Mouse (Mus musculus): ENCODE data around the gene Pde1c. TPM values are rescaled to one million over a fixed set of nuclear protein-coding genes. Genes with fewer than 3 reads are reported as not detected.

Pde1c gene
- polyA plus RNA-seq, 1 experiment: 1.9 TPM

DNA sequence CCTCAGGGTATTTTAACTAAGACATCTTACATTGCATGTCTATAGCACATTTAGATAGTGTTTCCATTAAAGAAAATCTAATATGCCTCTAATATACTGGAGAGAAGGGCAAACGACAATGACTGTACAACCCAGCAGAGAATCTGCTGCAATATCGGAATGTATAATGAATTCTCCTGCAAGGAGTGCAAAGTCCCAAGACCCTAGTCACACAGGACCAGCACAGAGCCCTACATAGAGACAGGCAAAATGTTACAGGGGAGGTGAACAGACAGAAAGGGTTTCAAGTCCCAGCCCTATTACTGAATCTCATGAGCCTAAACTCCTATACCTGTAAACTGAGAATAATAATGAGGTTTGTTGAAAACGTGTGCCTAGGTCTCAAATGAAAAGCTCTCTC, 13.1 kb downstream of the Pde1c start:
- no peak overlapping the region for H3K27ac ChIP-seq (ENCODE audit: insufficient read depth, low read length)

DNA sequence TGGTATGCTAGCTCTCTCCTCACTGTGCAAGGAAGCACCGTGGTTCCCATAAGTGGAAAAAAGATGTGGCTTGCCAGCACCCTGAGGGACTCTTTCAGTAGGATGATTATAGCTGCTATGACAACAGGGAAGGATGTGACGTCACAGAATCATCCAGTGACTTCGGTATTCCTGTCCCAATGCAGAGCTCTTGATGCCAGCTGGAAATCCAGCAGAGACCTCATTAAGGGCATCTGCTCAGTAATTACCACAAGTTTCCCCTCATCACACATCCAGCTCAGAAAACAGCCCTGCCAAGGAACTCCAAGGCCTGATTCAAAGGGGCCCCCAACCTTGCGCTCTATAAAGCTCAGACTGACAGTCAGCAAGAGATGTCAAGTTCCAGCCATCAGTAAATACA, 13.5 kb downstream of the Pde1c start:
- TF ChIP-seq CTCF (IDR thresholded peaks at IDR 0.05; ENCODE audit: borderline replicate concordance, insufficient read depth, low read length) (no peak), POLR2A (IDR thresholded peaks at IDR 0.05; ENCODE audit: low read depth, low read length) (no peak)
- Histone ChIP-seq H3K4me1 (ENCODE audit: control insufficient read depth, insufficient read depth, low read length) (no peaks in the 10 kb centered on the region), H3K27ac (ENCODE audit: insufficient read depth, low read length) (no peak overlapping the region), H3K4me3 (ENCODE audit: insufficient read depth, low read length) (no peak overlapping the region)

More for the DNA sequence above, 13.1 kb downstream of the Pde1c start:
- TF ChIP-seq POLR2A (IDR thresholded peaks at IDR 0.05; ENCODE audit: low read depth, low read length): no peak
- Histone ChIP-seq H3K4me1 (ENCODE audit: control insufficient read depth, insufficient read depth, low read length) (no peaks in the 10 kb centered on the region), H3K4me3 (ENCODE audit: insufficient read depth, low read length) (no peak overlapping the region)

DNA sequence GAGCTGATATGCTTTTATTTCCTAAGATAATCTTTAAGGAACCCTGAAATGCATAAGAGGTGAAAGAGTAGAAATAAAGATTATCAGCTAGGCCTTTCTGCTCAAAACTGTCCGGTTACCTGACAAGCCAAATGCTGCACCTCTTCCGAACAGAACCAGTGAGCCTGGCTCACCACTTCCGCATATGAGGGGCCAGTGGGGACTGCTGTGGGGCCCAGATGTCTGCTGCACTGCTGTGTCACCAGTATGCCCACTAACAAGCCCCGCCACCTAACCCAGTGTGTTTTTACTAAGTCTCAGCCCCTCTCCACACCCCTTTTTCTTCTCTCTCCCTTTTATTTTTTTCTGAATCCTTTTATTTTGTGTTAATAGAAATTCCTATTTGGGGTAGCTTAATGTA, 17.9 kb downstream of the Pde1c start:
- no peak for TF ChIP-seq POLR2A (IDR thresholded peaks at IDR 0.05; ENCODE audit: low read depth, low read length)
- no peak for TF ChIP-seq CTCF (IDR thresholded peaks at IDR 0.05; ENCODE audit: borderline replicate concordance, insufficient read depth, low read length)
- no peak overlapping the region for H3K27ac ChIP-seq (ENCODE audit: insufficient read depth, low read length)
- no peak overlapping the region for H3K4me3 ChIP-seq (ENCODE audit: insufficient read depth, low read length)
- H3K4me1 ChIP-seq (ENCODE audit: control insufficient read depth, insufficient read depth, low read length): no peaks in the 10 kb centered on the region

DNA sequence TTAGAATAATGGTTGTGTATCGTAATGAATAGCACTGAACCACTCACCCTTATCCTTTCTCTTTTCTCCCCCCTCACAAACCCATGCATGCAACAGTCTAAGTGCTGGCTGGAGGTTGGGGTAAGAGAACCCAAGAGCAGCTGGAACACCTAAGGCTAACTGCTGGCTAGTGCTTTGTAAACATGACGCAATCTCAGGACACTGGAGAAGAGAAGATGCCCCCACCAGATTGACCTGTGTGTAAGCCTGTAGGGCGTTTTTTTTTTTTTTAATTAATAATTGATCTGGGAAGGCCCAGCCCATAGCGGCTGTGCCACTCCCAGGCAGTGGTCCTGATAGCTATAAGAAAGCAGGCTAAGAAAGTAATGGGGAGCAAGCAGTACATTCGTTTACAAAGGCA, 28.7 kb downstream of the Pde1c start:
- Histone ChIP-seq H3K4me3 (ENCODE audit: insufficient read depth, low read length) (no peak overlapping the region), H3K4me1 (ENCODE audit: control insufficient read depth, insufficient read depth, low read length) (no peaks in the 10 kb centered on the region), H3K27ac (ENCODE audit: insufficient read depth, low read length) (no peak overlapping the region)
- TF ChIP-seq CTCF (IDR thresholded peaks at IDR 0.05; ENCODE audit: borderline replicate concordance, insufficient read depth, low read length) (no peak), POLR2A (IDR thresholded peaks at IDR 0.05; ENCODE audit: low read depth, low read length) (no peak)

DNA sequence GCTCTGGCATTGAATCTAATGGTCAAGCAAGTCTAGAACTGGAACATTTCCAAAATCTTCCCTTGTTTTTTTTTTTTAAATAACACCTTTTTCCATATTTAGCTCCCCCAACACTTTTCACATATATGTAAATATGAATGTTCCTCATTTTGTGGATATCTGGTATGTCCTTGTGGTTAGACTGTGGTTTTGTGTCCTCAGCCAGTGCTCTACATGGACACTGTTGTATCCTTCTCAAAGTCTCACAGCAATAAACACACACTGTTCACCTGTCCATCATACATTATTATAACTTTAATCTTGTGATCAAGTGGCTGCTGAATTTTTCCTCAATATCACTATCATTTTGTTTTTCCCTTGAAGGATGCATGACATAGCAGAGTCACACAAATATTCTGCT, 34.2 kb downstream of the Pde1c start:
- TF ChIP-seq CTCF (IDR thresholded peaks at IDR 0.05; ENCODE audit: borderline replicate concordance, insufficient read depth, low read length) (no peak), POLR2A (IDR thresholded peaks at IDR 0.05; ENCODE audit: low read depth, low read length) (no peak)
- no peak overlapping the region for H3K27ac ChIP-seq (ENCODE audit: insufficient read depth, low read length)
- no peak overlapping the region for H3K4me3 ChIP-seq (ENCODE audit: insufficient read depth, low read length)
- no peaks in the 10 kb centered on the region for H3K4me1 ChIP-seq (ENCODE audit: control insufficient read depth, insufficient read depth, low read length)

DNA sequence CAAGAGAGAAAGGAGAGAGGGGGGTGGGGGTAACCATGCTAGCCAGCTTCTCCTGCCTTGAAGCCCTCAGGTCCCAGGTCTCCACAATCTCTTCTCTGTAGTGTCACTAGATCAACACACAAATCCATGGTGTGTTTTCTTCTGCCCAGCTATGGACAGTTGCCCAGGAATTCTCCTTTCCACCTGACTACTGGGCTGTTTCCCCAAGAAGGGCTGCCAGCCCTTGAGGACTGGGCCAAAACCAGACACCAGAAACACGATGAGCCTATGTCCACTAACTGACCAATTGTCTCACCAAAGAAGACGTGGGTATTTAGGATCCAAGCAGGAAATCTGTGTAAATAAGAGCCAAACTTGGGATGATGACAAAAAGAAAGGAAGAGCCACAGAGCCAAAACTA, 36.6 kb downstream of the Pde1c start:
- H3K27ac ChIP-seq (ENCODE audit: insufficient read depth, low read length): no peak overlapping the region
- TF ChIP-seq CTCF (IDR thresholded peaks at IDR 0.05; ENCODE audit: borderline replicate concordance, insufficient read depth, low read length) (no peak), POLR2A (IDR thresholded peaks at IDR 0.05; ENCODE audit: low read depth, low read length) (no peak)
- no peaks in the 10 kb centered on the region for H3K4me1 ChIP-seq (ENCODE audit: control insufficient read depth, insufficient read depth, low read length)
- H3K4me3 ChIP-seq (ENCODE audit: insufficient read depth, low read length): no peak overlapping the region

DNA sequence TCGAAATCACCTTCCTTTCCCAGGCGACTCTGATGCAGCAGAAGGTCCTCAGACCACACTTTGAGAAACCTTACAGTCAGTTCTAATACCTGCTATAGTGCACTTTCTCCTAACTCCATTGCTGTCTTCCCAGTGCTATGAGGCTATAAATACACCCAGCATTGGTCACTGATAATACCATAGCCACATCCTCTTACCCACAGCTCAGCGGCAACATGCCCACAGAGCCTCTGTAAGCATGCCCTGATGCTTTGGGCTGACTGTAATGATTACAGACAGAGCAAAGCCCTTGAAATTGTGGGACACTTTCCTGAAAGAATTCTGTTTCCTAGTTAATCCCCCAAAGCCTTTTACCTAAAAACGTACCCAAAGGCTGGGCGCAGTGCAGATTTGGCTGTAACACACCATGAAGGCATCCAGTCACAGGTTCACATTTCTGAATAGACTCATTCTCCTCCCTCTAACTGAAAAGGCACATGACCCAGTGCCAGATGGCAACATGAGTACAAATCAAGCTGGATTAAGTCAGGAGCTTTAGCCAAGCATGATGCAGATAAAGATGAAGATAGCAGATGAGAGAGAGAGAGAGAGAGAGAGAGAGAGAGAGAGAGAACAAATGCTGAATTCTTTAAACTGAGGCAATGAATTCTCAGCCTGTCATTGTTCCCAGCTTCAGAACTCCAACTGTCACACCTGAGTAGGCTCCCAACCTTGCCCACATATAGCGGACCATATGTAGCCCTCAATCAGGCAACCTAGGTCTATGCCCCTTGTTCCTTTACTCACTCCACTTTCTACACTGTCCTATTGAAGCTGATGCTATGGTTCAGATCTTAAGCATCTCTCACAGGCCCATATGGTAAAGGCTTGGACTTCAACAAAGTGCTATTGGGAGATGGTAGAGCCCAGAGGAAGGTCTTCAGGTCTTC, 44.7 kb downstream of the Pde1c start:
- TF ChIP-seq CTCF (IDR thresholded peaks at IDR 0.05; ENCODE audit: borderline replicate concordance, insufficient read depth, low read length): no peak
- no peak for TF ChIP-seq POLR2A (IDR thresholded peaks at IDR 0.05; ENCODE audit: low read depth, low read length)
- Histone ChIP-seq H3K4me1 (ENCODE audit: control insufficient read depth, insufficient read depth, low read length) (no peaks in the 10 kb centered on the region), H3K4me3 (ENCODE audit: insufficient read depth, low read length) (no peak overlapping the region), H3K27ac (ENCODE audit: insufficient read depth, low read length) (no peak overlapping the region)

DNA sequence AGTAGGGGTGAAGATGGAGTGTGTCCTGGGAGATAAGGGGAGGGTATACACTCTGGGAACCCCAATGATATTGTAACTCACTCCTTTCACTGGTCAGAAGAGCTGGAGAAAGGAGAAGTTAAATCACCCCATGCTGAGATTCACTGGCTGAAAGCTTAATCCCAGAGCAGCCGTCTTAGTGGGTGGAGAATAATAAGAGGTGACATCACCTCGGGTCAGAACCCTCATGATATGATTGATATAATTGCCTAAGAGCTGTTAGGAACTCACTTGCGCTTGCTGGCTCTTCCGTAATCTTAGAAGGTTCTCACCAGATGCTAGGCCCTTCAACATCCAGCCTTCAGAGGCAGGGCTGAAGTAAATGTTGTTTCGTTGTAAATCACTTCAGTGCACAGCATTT, 79.7 kb downstream of the Pde1c start:
- no peak overlapping the region for H3K4me3 ChIP-seq (ENCODE audit: insufficient read depth, low read length)
- H3K27ac ChIP-seq (ENCODE audit: insufficient read depth, low read length): no peak overlapping the region

DNA sequence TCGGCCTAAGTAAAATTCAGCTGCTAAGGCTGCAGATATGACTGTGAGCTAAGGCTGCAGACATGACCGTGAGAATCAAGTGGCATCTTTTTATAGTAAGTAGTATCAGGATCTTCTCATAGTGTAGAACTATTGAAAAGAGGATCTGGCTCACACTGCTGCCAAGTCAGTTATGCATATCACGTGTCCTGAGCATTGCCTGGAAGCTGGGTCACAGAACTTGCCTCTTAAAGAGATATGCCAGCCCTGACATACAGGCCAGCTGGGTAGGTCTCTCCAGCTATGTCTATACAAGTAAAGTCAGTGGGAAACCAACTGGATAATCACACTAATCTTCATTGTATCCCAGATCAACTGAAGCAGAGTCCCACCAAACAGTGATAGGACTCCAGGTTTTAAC, 83.8 kb downstream of the Pde1c start:
- Histone ChIP-seq H3K27ac (ENCODE audit: insufficient read depth, low read length) (no peak overlapping the region), H3K4me3 (ENCODE audit: insufficient read depth, low read length) (no peak overlapping the region), H3K4me1 (ENCODE audit: control insufficient read depth, insufficient read depth, low read length) (no peaks in the 10 kb centered on the region)
- TF ChIP-seq CTCF (IDR thresholded peaks at IDR 0.05; ENCODE audit: borderline replicate concordance, insufficient read depth, low read length): no peak
- TF ChIP-seq POLR2A (IDR thresholded peaks at IDR 0.05; ENCODE audit: low read depth, low read length): no peak

More for the DNA sequence above, 79.7 kb downstream of the Pde1c start:
- no peaks in the 10 kb centered on the region for H3K4me1 ChIP-seq (ENCODE audit: control insufficient read depth, insufficient read depth, low read length)
- TF ChIP-seq CTCF (IDR thresholded peaks at IDR 0.05; ENCODE audit: borderline replicate concordance, insufficient read depth, low read length) (no peak), POLR2A (IDR thresholded peaks at IDR 0.05; ENCODE audit: low read depth, low read length) (no peak)

DNA sequence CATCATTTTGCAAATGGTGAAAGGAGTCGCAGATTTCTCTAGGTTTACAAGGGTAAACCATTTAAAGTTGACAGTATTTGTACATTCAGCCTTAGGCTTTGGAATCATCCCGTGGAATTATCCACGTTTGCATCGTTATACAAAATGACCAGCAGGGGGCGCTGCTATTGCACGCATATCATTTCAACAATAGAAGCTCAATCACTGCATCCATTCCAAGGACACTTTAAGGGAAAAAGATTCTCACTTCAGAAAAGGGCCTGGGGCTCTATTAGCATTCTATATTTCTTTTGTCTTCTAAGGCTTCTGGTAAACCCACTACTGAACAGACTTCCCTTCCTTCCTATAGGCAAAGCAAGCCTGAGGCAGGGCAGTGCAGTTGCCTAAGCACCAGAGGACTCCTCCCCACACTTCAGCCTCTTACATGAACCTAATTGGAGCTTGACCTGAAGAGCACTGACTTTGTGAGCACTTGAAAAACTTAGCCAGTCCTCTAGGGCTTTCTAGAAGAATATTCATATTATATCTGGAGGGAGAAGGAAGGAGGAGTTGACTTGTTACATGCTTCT, 87.9 kb downstream of the Pde1c start:
- Histone ChIP-seq H3K27ac (ENCODE audit: insufficient read depth, low read length) (no peak overlapping the region), H3K4me3 (ENCODE audit: insufficient read depth, low read length) (no peak overlapping the region), H3K4me1 (ENCODE audit: control insufficient read depth, insufficient read depth, low read length) (no peaks in the 10 kb centered on the region)
- TF ChIP-seq POLR2A (IDR thresholded peaks at IDR 0.05; ENCODE audit: low read depth, low read length) (no peak), CTCF (IDR thresholded peaks at IDR 0.05; ENCODE audit: borderline replicate concordance, insufficient read depth, low read length) (no peak)

Data from embryonic fibroblast, embryonic 13.5 days (primary cell).